Mouse (Mus musculus) limb, embryonic 12.5 days (tissue): ENCODE data around the gene Phospho1. TPM values are rescaled to one million over a fixed set of nuclear protein-coding genes. Genes with fewer than 3 reads are reported as not detected.

Experiments used
- ATAC-seq: fragments of 200-750 bp; cut with Nextera tagmentation; 2 replicates; pipeline ENCODE4 v1.8.0; 2017; ENCODE audit warnings: low read depth, moderate TSS enrichment; ENCODE audit not compliant: insufficient number of reproducible peaks, insufficient read depth, low FRiP score, low TSS enrichment
- H3K27ac ChIP-seq: fragments of 300-500 bp; sonication (generic); 2 replicates; pipeline ENCODE4 v1.5.1; 2016; ENCODE audit warnings: mild to moderate bottlenecking, moderate library complexity
- H3K27me3 ChIP-seq: fragments of 300-500 bp; sonication (generic); 2 replicates; pipeline ENCODE4 v1.6.1; 2016; ENCODE audit warnings: mild to moderate bottlenecking, moderate library complexity
- H3K36me3 ChIP-seq: fragments of 300-500 bp; sonication (generic); 2 replicates; pipeline ENCODE4 v1.6.1; 2016; ENCODE audit warnings: mild to moderate bottlenecking, moderate library complexity
- H3K4me1 ChIP-seq: fragments of 300-500 bp; sonication (generic); replicated peaks from 2 replicates; pipeline ENCODE4 v1.6.1; 2016
- H3K4me2 ChIP-seq: fragments of 300-500 bp; sonication (generic); 2 replicates; pipeline ENCODE4 v1.6.1; 2016; ENCODE audit warnings: mild to moderate bottlenecking, moderate library complexity
- H3K4me3 ChIP-seq: fragments of 300-500 bp; sonication (generic); replicated peaks from 2 replicates; pipeline ENCODE4 v1.5.1; 2016; ENCODE audit warnings: mild to moderate bottlenecking
- H3K9ac ChIP-seq: fragments of 300-500 bp; sonication (generic); replicated peaks from 2 replicates; pipeline ENCODE4 v1.6.1; 2016; ENCODE audit warnings: mild to moderate bottlenecking, moderate library complexity
- H3K9me3 ChIP-seq: fragments of 300-500 bp; sonication (generic); 2 replicates; pipeline ENCODE4 v1.6.1; 2016; ENCODE audit warnings: mild to moderate bottlenecking, moderate library complexity
- WGBS: fragments of 180-500 bp; shearing (Covaris S2); methylation state at CpG from one replicate; pipeline ENCODE4 v1.1.7; 2016; 5-methylcytosine and 5-hydroxymethylcytosine counted together
- polyA plus RNA-seq: library from polyadenylated mRNA; unstranded; fragments of >200 nt; fragmentation: Nextera tagmentation; extraction: Ambion mirVana; gene quantifications from 2 replicates; pipeline ENCODE4 v1.2.1, GENCODE M21; 2016

The Phospho1 gene
- not detected in 2 replicates for polyA plus RNA-seq

DNA sequence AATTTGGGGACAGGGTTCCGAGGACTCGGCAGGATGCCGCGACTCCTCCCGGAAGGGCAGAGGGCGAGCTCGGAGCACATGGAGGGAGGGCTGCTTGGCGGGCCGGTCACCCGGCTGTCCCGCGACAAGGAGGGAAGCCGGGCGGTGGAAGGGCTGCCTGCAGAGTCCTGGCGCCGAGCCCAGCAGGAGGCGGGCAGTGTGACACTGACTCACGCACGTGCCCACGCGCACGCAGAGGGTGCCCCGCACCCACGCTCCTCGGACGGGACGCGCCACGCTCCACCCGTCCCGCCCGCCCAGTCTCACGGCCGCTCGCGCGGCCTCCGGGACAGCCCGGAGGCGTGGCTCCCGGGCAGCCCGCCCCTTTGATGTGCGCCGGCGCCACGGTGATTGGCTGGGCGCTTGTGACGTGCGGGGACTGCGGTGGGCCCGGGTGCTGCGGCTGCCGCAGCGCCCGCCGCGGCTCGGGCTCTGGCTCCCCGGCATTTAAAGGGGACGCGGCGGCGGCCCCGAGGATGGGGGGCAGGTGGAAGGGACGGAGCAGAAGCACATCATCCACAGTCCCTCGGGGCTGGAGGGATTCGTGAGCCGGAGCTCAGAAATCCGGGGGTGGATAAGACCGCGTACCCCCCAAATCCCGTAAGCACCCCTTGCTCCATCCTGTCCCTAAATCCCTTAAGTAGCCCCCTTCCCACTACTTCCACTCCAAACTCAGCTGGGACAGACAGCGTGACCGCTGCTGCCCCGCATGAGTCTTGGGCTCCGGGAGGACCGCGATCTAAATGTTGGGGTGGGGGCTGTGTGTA is at the start of gene Phospho1:
Gene Phospho1, plus strand, starts transcription at position 429 of the 806 bp plus-strand sequence.
- Histone ChIP-seq H3K4me1 (peaks cover 7% of the 10 kb centered on the region), H3K4me3 (peak within 1 kb of the TSS; percentile 65), H3K27me3 (peaks cover 70% of the 10 kb centered on the region), H3K9me3 (no peaks in the 10 kb centered on the region), H3K36me3 (no peaks in the 10 kb centered on the region), H3K4me2 (peak within 1 kb of the TSS; percentile 97), H3K9ac (peak within 1 kb of the TSS; percentile 66), H3K27ac (no peak within 1 kb of the TSS)
- ATAC-seq, result peak; percentile 93
- under 1% methylated on average over 76 of the region's 78 CpGs for WGBS

DNA sequence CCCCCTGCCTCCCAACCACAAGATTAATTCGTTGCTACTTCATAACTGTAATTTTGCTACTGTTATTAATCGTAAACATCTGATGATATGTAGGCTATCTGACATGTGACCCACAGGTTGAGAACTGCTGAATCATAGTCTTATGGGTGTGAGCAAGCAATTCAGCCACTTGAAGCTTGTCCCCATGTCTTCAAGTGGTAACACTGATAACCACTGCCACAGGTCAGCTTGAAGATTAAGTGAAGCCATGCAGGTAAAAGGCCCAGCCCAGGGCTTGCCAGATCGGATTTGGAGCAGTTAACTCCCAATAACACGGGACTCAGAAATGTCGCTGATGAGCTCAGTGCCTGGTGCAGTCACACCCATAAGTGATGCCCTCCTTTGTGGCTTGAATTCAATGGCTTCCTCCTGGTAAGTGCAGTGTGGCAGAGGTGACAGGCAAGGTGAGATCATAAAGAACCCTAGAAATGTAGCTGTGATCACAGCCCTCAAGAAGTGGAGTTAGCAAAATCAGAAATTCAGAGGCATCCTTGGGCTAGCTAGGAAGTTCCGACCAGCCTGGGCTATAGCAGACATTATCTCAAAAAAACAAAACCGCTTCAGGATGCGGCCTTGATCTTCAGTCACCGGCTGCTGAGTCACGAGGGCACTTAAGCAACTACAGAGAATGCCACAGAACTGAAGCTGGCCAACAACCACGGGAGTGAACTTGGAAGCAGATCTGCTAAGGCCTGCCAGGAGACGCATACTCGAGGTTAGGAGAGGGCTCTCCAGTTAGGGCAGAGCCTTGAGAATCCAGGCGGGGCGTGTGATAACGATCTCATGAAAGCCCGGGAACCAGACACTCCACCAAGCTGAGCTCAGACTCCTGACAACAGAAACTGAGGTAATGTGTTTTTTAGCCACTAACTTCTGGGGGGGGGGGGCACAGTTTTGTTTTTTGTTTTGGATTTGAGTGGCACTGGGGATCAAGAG is 46.7 kb upstream of the Phospho1 start:
- no peak overlapping the region for H3K9ac ChIP-seq
- no peaks in the 10 kb centered on the region for H3K9me3 ChIP-seq
- no peak for ATAC-seq
- peaks cover 26% of the 10 kb centered on the region for H3K36me3 ChIP-seq
- WGBS, result 71% methylated on average over 17 of the region's 17 CpGs
- no peak overlapping the region for H3K4me2 ChIP-seq
- H3K27ac ChIP-seq, result no peak overlapping the region
- H3K4me3 ChIP-seq, result no peak overlapping the region
- H3K4me1 ChIP-seq, result no peaks in the 10 kb centered on the region
- no peaks in the 10 kb centered on the region for H3K27me3 ChIP-seq

DNA sequence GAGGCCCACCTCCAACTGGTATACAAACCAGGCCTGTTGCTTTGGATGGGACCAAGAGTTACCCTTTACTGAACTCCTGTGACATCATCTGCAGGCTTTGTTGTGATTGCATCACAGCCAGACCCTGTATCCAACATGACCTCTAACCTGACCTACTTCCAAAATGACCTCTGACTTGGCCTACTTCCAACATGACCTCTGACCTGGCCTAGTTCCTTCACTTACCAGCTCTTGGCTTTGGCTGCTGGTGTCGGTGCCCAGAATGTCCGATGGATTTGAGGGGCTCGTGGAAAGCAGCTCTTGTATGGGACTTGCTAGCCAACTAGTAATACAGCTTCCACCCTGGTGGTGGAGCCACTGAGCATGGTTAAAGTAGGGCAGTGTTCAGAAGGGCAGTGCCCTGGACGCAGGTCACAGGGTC is 45.5 kb upstream of the Phospho1 start:
- Histone ChIP-seq H3K36me3 (peaks cover 19% of the 10 kb centered on the region), H3K27ac (no peak overlapping the region), H3K27me3 (no peaks in the 10 kb centered on the region), H3K4me2 (no peak overlapping the region), H3K4me3 (no peak overlapping the region), H3K9me3 (no peaks in the 10 kb centered on the region), H3K9ac (no peak overlapping the region), H3K4me1 (no peaks in the 10 kb centered on the region)
- 82% methylated on average over 4 of the region's 4 CpGs for WGBS
- no peak for ATAC-seq

DNA sequence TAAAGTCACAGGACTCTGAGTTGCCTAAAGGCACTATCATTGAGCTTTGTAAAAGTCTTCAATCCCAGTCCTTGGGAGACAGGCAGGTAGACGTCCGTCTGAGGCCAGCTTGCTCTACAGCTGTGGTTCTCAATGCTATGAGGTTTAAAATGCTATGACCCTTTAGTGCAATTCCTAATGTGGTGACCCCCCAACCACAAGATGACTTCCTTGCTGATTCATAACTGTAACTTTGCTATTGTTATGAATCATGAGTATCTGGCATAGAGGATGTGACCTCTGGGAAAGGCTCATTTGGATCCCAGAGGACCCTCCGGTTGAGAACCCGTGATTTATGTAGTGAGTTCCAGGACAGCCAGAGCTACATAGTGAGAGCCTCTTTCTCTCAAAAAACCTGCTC is 44.9 kb upstream of the Phospho1 start:
- Histone ChIP-seq H3K4me2 (no peak overlapping the region), H3K4me3 (no peak overlapping the region), H3K27me3 (no peaks in the 10 kb centered on the region), H3K9me3 (no peaks in the 10 kb centered on the region), H3K4me1 (no peaks in the 10 kb centered on the region), H3K36me3 (peaks cover 17% of the 10 kb centered on the region), H3K9ac (no peak overlapping the region), H3K27ac (no peak overlapping the region)
- 84% methylated on average over 4 of the region's 4 CpGs for WGBS
- ATAC-seq, result no peak

DNA sequence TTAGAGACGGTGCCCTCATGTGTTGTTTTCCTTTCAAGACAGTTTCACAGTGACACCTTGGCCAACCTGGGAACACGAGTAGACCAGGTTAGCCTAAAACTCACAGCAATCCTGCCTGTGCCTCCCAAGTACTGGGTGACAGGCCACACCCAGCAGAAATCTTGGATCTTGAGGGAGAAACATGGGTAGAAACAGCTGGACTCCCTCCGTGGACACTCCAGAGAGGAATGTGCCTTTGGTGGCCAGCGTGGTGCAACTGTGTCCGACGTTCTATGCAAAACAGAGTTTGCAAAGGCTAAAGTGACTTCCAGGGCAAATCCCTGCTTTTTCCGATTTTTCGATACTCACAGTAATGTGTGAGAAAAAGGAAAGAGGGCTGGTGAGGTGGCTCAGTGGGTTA is 43.8 kb upstream of the Phospho1 start:
- Histone ChIP-seq H3K9me3 (no peaks in the 10 kb centered on the region), H3K36me3 (peaks cover 13% of the 10 kb centered on the region), H3K4me1 (no peaks in the 10 kb centered on the region), H3K4me3 (no peak overlapping the region), H3K4me2 (no peak overlapping the region), H3K27me3 (no peaks in the 10 kb centered on the region), H3K9ac (no peak overlapping the region), H3K27ac (no peak overlapping the region)
- WGBS, result 94% methylated on average over 8 of the region's 8 CpGs
- ATAC-seq, result no peak

DNA sequence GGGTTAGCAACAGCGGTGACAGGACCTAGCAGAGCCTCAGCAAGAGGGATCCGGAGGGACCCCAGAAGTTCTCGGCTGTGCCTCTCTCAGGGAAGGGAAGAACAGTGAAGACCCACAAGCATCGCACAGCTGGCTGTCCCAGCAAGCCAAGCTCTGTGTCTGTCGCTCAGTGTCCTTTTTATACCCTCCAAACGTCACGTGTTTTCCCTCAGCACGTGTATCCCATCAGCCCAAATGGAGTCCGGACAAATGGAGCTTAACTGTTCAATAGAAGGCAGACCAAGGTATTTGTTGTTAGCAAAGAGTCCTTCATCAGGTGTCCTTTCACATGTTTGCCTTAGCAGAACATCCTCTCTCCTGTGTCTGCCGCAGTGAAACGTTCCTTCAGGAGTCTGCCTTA is 42.7 kb upstream of the Phospho1 start:
- Histone ChIP-seq H3K27ac (no peak overlapping the region), H3K4me3 (no peak overlapping the region), H3K9me3 (no peaks in the 10 kb centered on the region), H3K36me3 (peaks cover 5% of the 10 kb centered on the region; the same call in 1 of the 2 replicates), H3K4me2 (no peak overlapping the region), H3K4me1 (no peaks in the 10 kb centered on the region), H3K9ac (no peak overlapping the region), H3K27me3 (no peaks in the 10 kb centered on the region)
- no peak for ATAC-seq
- WGBS, result 85% methylated on average over 11 of the region's 11 CpGs

DNA sequence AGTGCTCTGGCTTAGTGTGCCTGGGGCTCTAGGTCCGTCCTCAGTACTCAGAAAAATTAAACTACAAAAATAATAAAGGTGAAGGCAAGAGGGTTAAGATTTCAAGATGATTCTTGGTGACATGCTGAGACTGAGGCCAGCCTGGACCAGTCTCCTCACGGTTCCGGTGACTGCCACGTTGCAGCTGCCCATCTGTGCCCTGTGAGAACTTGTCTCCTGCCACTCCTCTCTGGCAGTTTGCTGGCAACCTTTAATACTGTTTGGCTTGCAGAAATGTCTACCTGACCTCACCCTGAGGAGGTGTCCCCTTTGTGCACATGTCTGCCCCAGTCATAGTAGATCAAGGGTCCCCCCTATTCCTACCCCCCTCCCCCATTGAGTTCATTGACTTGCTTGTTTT is 40.8 kb upstream of the Phospho1 start:
- no peak overlapping the region for H3K9ac ChIP-seq
- H3K27me3 ChIP-seq, result no peaks in the 10 kb centered on the region
- no peaks in the 10 kb centered on the region for H3K9me3 ChIP-seq
- no peak overlapping the region for H3K27ac ChIP-seq
- 80% methylated on average over 4 of the region's 4 CpGs for WGBS
- ATAC-seq, result no peak
- H3K4me3 ChIP-seq, result no peak overlapping the region
- H3K36me3 ChIP-seq, result no peaks in the 10 kb centered on the region
- H3K4me2 ChIP-seq, result no peak overlapping the region
- H3K4me1 ChIP-seq, result no peaks in the 10 kb centered on the region

DNA sequence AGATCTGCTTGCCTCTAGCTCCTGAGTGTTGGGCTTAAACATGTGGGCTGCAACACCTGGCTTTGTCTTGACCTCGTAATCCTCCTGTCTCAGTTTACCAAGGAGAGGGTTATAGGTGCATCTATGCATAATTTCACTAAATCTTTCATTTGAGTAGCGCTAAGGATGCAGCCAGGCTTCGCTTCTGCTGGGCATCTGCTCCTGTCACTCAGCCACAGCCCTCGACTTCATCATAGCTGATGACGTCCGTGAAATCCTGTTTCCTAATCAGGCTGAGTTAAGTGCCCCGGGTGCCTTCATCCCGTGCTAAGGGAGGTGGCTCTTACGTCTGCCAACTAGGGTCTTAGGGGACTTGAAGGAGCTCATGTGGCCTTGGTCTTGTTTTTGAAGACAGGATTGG is 40.3 kb upstream of the Phospho1 start:
- no peak overlapping the region for H3K4me3 ChIP-seq
- no peak overlapping the region for H3K9ac ChIP-seq
- no peaks in the 10 kb centered on the region for H3K27me3 ChIP-seq
- no peak overlapping the region for H3K27ac ChIP-seq
- 90% methylated on average over 9 of the region's 9 CpGs for WGBS
- no peaks in the 10 kb centered on the region for H3K4me1 ChIP-seq
- no peaks in the 10 kb centered on the region for H3K9me3 ChIP-seq
- no peak for ATAC-seq
- no peak overlapping the region for H3K4me2 ChIP-seq
- no peaks in the 10 kb centered on the region for H3K36me3 ChIP-seq

DNA sequence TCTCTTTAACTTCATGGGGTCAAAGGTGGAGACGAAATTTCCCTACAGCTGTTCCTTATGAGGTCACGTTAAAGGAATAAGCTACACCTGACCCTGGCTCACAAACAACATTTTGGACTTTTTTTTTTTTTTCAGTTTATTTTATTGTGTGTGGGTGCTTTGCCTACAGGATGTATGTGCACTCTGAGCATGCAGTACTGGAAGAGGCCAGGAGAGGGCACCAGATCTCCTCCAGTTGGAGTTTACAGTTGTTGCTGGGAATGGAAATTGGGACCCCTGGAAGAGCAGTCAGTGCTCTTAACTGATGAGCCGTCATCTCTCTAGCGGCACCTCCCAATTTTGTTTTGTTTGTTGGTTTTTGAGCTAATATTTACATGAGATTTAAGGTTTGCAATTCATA is 38.6 kb upstream of the Phospho1 start:
- Histone ChIP-seq H3K27me3 (no peaks in the 10 kb centered on the region), H3K36me3 (no peaks in the 10 kb centered on the region), H3K4me1 (no peaks in the 10 kb centered on the region), H3K4me3 (no peak overlapping the region), H3K9ac (no peak overlapping the region), H3K4me2 (no peak overlapping the region), H3K9me3 (no peaks in the 10 kb centered on the region), H3K27ac (no peak overlapping the region)
- no peak for ATAC-seq
- WGBS, result 88% methylated on average over 4 of the region's 4 CpGs

DNA sequence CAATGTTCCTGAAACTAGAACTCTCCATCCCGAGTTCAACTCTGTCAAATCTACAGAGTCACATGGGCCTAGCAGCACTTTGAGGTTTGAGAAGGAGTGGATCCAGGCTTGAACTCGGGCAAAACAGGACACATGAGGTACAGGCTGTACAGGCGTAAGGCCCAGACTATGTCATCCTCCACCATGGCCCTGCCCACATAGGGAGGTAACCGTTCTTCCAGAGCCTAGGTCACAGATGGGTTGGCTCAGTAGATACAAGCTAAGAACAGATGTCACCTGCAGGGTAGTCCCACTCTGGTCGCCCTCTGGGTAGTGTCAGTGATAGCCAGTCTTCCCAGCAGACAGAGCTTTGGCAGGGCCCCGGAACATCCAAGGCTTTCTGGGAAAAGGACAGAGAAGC is 37.8 kb upstream of the Phospho1 start:
- Histone ChIP-seq H3K4me2 (no peak overlapping the region), H3K9ac (no peak overlapping the region), H3K4me3 (no peak overlapping the region), H3K9me3 (no peaks in the 10 kb centered on the region), H3K27ac (no peak overlapping the region), H3K27me3 (no peaks in the 10 kb centered on the region), H3K36me3 (no peaks in the 10 kb centered on the region), H3K4me1 (no peaks in the 10 kb centered on the region)
- 87% methylated on average over 6 of the region's 6 CpGs for WGBS
- ATAC-seq, result no peak

DNA sequence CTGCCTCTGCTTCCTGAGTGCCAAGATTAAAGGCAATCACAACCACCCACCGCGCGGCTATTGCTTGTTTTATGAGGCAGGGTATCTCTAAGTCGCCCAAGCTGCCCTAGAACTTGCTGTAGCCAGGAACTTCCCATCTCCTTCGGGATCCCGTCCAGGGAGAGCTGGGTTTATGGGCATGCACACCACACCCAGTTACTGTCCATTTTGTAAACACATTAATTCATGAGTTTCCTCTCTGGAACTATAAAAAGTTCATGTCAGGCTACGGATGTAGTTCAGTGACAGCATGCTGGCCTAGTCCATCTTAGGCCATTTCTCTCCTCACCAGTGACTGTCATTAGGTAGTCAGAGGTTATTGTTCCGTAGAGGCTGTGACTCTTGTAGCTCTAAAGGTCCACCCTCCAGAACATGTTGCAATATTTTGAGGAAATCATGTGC is 34.8 kb upstream of the Phospho1 start:
- no peak overlapping the region for H3K4me2 ChIP-seq
- H3K27ac ChIP-seq, result no peak overlapping the region
- WGBS, result 78% methylated on average over 8 of the region's 8 CpGs
- H3K27me3 ChIP-seq, result no peaks in the 10 kb centered on the region
- no peak overlapping the region for H3K9ac ChIP-seq
- H3K4me3 ChIP-seq, result no peak overlapping the region
- H3K9me3 ChIP-seq, result no peaks in the 10 kb centered on the region
- no peaks in the 10 kb centered on the region for H3K36me3 ChIP-seq
- no peaks in the 10 kb centered on the region for H3K4me1 ChIP-seq
- ATAC-seq, result no peak
